Mouse (Mus musculus): Measurements from ENCODE around the gene Ccdc162. TPM values are rescaled to one million over a fixed set of nuclear protein-coding genes. Genes with fewer than 3 reads are reported as not detected.

Ccdc162 gene
- total and polyA plus RNA-seq, 2 experiments from 2014 or later = 0.64 to 2.4 TPM

GRCm38 (mm10) chr10:41544481-41545190, 171.8 kb downstream of the Ccdc162 start:
- H3K9me3 ChIP-seq (ENCODE audit: low read length) = peaks cover 4% of the 10 kb centered on the region; the same call in 1 of the 2 replicates
- H3K27me3 ChIP-seq (ENCODE audit: insufficient read depth, low read length) = no peaks in the 10 kb centered on the region
- no peaks in the 10 kb centered on the region for H3K4me1 ChIP-seq (ENCODE audit: insufficient read depth, low read length)
- H3K27ac ChIP-seq (ENCODE audit: low read depth, low read length) = no peak overlapping the region
- no peak overlapping the region for H3K4me2 ChIP-seq (ENCODE audit: low read depth, low read length, poor library complexity, severe bottlenecking)
- 7% methylated on average over 7 of the region's 7 CpGs for WGBS
- no peaks in the 10 kb centered on the region for H3K36me3 ChIP-seq (ENCODE audit: insufficient read depth, low read length)
- no peak overlapping the region for H3K9ac ChIP-seq (replicated peaks; ENCODE audit: low read length, poor library complexity, severe bottlenecking)
- TF ChIP-seq CTCF (IDR thresholded peaks at IDR 0.05) = no peak
- DNase-seq (ENCODE audit: low spot score) (peak; percentile 14), ATAC-seq (ENCODE audit: low FRiP score) (no peak)
- H3K4me3 ChIP-seq (ENCODE audit: low read depth, low read length) = no peak overlapping the region

DNA sequence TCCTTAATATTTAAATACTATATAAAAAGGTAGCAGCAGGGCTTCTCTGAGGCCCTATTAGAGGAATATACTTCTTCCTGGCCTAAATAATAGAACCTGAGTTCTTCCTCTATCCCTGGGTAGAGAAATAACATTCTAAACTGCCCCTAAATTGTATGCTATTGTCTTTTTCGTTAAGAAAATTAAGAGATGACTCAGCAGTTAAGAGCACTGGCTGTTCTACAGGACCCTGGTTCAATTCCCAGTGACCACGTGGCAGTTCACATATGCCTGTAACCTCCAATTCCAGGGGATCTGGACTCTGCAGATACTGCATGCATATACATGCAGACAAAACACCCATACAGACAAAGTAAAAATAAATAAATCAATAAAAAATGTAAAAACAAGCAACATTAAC, 172.6 kb downstream of the Ccdc162 start:
- no peak overlapping the region for H3K4me3 ChIP-seq (ENCODE audit: low read depth, low read length)
- 74% methylated on average over 2 of the region's 2 CpGs for WGBS
- no peak for ATAC-seq (ENCODE audit: low FRiP score)

DNA sequence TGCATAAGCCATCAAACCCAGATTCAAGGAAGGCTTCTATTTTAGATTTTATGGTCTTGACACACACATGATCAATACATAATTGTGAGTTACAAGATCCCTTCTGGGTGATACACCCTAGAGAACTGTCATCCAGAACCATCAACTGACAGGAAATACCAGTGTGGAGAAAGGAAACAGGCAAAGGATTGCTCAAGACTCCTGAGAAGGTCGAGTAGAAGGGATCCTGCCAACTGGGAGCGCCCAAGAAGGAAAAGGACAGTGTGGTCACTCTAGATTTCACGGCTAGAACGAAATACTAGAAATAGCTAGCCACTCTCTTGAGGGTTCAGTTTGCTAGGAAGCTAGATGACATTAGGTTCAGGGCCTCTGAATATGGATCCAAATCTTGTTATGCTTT, 173.0 kb downstream of the Ccdc162 start:
- Histone ChIP-seq H3K27me3 (ENCODE audit: insufficient read depth, low read length) (no peaks in the 10 kb centered on the region), H3K9ac (replicated peaks; ENCODE audit: low read length, poor library complexity, severe bottlenecking) (no peak overlapping the region), H3K4me1 (ENCODE audit: insufficient read depth, low read length) (no peaks in the 10 kb centered on the region), H3K9me3 (ENCODE audit: low read length) (no peaks in the 10 kb centered on the region), H3K27ac (ENCODE audit: low read depth, low read length) (no peak overlapping the region), H3K4me3 (ENCODE audit: low read depth, low read length) (no peak overlapping the region), H3K36me3 (ENCODE audit: insufficient read depth, low read length) (no peaks in the 10 kb centered on the region), H3K4me2 (ENCODE audit: low read depth, low read length, poor library complexity, severe bottlenecking) (no peak overlapping the region)
- ATAC-seq (ENCODE audit: low FRiP score) = no peak
- no peak for TF ChIP-seq CTCF (IDR thresholded peaks at IDR 0.05)
- WGBS = 92% methylated on average over 4 of the region's 4 CpGs
- DNase-seq (ENCODE audit: low spot score) = no peak

More for the DNA sequence above, 172.6 kb downstream of the Ccdc162 start:
- Histone ChIP-seq H3K36me3 (ENCODE audit: insufficient read depth, low read length) (no peaks in the 10 kb centered on the region), H3K9ac (replicated peaks; ENCODE audit: low read length, poor library complexity, severe bottlenecking) (no peak overlapping the region), H3K27ac (ENCODE audit: low read depth, low read length) (no peak overlapping the region), H3K4me1 (ENCODE audit: insufficient read depth, low read length) (no peaks in the 10 kb centered on the region), H3K9me3 (ENCODE audit: low read length) (no peaks in the 10 kb centered on the region), H3K4me2 (ENCODE audit: low read depth, low read length, poor library complexity, severe bottlenecking) (no peak overlapping the region), H3K27me3 (ENCODE audit: insufficient read depth, low read length) (no peaks in the 10 kb centered on the region)
- no peak for TF ChIP-seq CTCF (IDR thresholded peaks at IDR 0.05)
- DNase-seq (ENCODE audit: low spot score) = no peak

- TF ChIP-seq CTCF (IDR thresholded peaks at IDR 0.05) = no peak
- WGBS = 95% methylated on average over 6 of the region's 6 CpGs
- Histone ChIP-seq H3K4me3 (ENCODE audit: low read depth, low read length) (no peak overlapping the region), H3K9ac (replicated peaks; ENCODE audit: low read length, poor library complexity, severe bottlenecking) (no peak overlapping the region), H3K4me1 (ENCODE audit: insufficient read depth, low read length) (no peaks in the 10 kb centered on the region), H3K4me2 (ENCODE audit: low read depth, low read length, poor library complexity, severe bottlenecking) (no peak overlapping the region), H3K36me3 (ENCODE audit: insufficient read depth, low read length) (no peaks in the 10 kb centered on the region), H3K27ac (ENCODE audit: low read depth, low read length) (no peak overlapping the region), H3K9me3 (ENCODE audit: low read length) (no peaks in the 10 kb centered on the region), H3K27me3 (ENCODE audit: insufficient read depth, low read length) (no peaks in the 10 kb centered on the region)
- ATAC-seq (ENCODE audit: low FRiP score) (no peak), DNase-seq (ENCODE audit: low spot score) (no peak)
Measured at GRCm38 (mm10) chr10:41542057-41542456, 174.4 kb downstream of the Ccdc162 start.

GRCm38 (mm10) chr10:41538986-41539385, 177.4 kb downstream of the Ccdc162 start:
- no peaks in the 10 kb centered on the region for H3K4me1 ChIP-seq (ENCODE audit: insufficient read depth, low read length)
- no peaks in the 10 kb centered on the region for H3K9me3 ChIP-seq (ENCODE audit: low read length)
- H3K9ac ChIP-seq (replicated peaks; ENCODE audit: low read length, poor library complexity, severe bottlenecking) = no peak overlapping the region
- no peaks in the 10 kb centered on the region for H3K27me3 ChIP-seq (ENCODE audit: insufficient read depth, low read length)
- WGBS = 96% methylated on average over 4 of the region's 4 CpGs
- H3K27ac ChIP-seq (ENCODE audit: low read depth, low read length) = no peak overlapping the region
- peaks cover 9% of the 10 kb centered on the region for H3K36me3 ChIP-seq (ENCODE audit: insufficient read depth, low read length)
- DNase-seq (ENCODE audit: low spot score) (no peak), ATAC-seq (ENCODE audit: low FRiP score) (no peak)
- H3K4me3 ChIP-seq (ENCODE audit: low read depth, low read length) = no peak overlapping the region
- TF ChIP-seq CTCF (IDR thresholded peaks at IDR 0.05) = no peak
- no peak overlapping the region for H3K4me2 ChIP-seq (ENCODE audit: low read depth, low read length, poor library complexity, severe bottlenecking)

DNA sequence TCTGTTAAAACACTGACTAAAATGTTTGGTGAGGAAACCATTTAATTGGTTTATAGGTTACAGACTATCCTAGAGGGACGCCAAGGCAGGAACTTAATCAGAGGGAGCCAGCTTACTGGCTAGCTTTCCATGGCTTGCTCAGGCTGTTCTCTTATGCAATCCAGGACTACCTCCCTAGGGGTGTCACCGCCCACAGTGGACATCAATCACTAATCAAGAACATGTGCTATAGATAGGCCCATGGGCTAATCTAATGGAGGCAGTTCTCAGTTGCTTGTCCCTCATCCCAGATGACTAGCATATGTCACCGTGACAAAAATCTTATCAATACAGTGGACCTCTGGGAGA, 178.5 kb downstream of the Ccdc162 start:
- Histone ChIP-seq H3K4me3 (ENCODE audit: low read depth, low read length) (no peak overlapping the region), H3K4me1 (ENCODE audit: insufficient read depth, low read length) (no peaks in the 10 kb centered on the region), H3K27me3 (ENCODE audit: insufficient read depth, low read length) (no peaks in the 10 kb centered on the region), H3K9me3 (ENCODE audit: low read length) (no peaks in the 10 kb centered on the region), H3K36me3 (ENCODE audit: insufficient read depth, low read length) (peaks cover 12% of the 10 kb centered on the region), H3K27ac (ENCODE audit: low read depth, low read length) (no peak overlapping the region), H3K4me2 (ENCODE audit: low read depth, low read length, poor library complexity, severe bottlenecking) (no peak overlapping the region), H3K9ac (replicated peaks; ENCODE audit: low read length, poor library complexity, severe bottlenecking) (no peak overlapping the region)
- TF ChIP-seq CTCF (IDR thresholded peaks at IDR 0.05) = no peak
- WGBS = 88% methylated on average over 3 of the region's 3 CpGs
- no peak for ATAC-seq (ENCODE audit: low FRiP score)
- no peak for DNase-seq (ENCODE audit: low spot score)

Measured in midbrain, postnatal 0 days (tissue).